Mouse (Mus musculus) left cerebral cortex, adult 2 months (tissue): Measurements from ENCODE around the gene Ptpn4. TPM values are rescaled to one million over a fixed set of nuclear protein-coding genes. Genes with fewer than 3 reads are reported as not detected.

Source experiments
- DNase-seq, 2 experiments: peaks; one replicate each; pipeline ENCODE4 v3.0.0; 2021 to 2022; ENCODE audit warnings: low spot score in 2 of 2, mixed read lengths in 1 of 2; ENCODE audit errors: extremely low spot score in 1 of 2
- H3K27ac ChIP-seq: fragments of 200-600 bp; 2 replicates; pipeline ENCODE4 v1.8.1; 2022
- H3K4me3 ChIP-seq: fragments of 200-600 bp; 2 replicates; pipeline ENCODE4 v1.8.1; 2022
- CTCF ChIP-seq: fragments of 200-600 bp; IDR thresholded peaks from 2 replicates; pipeline ENCODE4 v1.8.1; 2022; ENCODE audit warnings: antibody characterized with exemption, mild to moderate bottlenecking, moderate library complexity
- intact Hi-C: fragments of 180-260 bp; cut with DNase I; formaldehyde crosslinking; loops from one replicate; pipeline ENCODE4 v1.15.1; 2025
- total RNA-seq, 2 experiments: library from RNA; stranded (reverse); gene quantifications; 2 replicates each; pipeline ENCODE4 v1.2.3; 2021

Ptpn4 gene
- total RNA-seq, 2 experiments from 2014 or later: 86.6 to 93.4 TPM

DNA sequence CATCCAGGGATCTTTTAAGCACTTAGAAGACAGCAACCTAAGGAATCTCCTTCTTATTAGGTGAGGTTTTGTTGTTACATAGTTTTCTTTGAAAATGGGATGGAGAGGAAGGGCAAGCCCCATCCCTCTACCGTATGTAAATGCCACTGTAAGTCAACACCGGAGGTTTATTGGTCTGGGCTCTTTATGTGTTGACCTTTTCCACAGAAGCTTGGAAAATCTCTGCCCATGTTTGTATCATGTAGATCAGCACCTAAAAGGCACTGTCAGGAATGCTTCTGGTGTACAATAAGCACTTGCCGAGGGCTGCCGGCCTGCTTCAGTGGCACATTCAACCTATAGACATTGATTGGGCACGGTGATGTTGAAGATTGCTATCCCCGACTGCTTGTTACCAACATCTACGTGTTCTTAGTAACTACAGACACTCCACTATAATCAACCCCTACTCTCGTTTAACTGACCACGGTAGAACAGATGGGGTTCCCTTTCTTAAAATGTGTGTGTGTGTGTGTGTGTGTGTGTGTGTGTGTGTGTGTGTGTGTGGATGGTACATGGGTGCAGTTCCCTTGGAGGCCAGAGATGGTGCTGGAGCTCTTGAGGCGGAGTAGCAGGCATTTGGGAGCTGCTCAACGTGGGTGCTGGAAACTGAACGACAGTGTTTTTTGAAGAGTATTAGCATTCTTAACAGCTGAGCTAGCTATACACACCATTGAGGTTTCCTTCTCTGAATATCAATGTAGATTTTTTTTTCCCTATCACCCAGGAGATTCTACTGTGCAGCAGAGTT lies 11.9 kb upstream of the Ptpn4 start:
- intact Hi-C loops: no loop called here
- DNase-seq: no peak

DNA sequence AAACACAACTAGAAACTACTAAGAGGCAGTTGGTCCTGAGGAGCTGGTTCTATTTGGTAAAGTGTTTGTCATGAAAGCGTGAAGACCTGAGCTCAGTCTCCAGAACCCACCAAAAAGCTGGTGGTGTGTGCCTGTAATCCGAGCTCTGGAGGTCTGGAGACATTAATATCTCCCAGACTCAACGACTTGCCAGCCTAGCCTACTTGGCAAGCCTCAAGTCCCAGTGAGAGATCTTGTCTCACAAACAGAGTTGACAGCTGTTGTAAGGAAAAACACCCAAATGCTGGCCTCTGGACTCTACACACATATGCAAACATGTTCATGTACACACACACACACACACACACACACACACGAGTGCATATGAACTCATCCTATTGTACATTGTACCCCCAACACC lies 7.9 kb upstream of the Ptpn4 start:
- no peak for DNase-seq
- intact Hi-C loops: no loop called here
- Histone ChIP-seq H3K4me3 (no peak overlapping the region), H3K27ac (no peak overlapping the region)
- no peak for TF ChIP-seq CTCF

More for the DNA sequence above, 11.9 kb upstream of the Ptpn4 start:
- TF ChIP-seq CTCF: no peak
- Histone ChIP-seq H3K27ac (no peak overlapping the region), H3K4me3 (no peak overlapping the region)

DNA sequence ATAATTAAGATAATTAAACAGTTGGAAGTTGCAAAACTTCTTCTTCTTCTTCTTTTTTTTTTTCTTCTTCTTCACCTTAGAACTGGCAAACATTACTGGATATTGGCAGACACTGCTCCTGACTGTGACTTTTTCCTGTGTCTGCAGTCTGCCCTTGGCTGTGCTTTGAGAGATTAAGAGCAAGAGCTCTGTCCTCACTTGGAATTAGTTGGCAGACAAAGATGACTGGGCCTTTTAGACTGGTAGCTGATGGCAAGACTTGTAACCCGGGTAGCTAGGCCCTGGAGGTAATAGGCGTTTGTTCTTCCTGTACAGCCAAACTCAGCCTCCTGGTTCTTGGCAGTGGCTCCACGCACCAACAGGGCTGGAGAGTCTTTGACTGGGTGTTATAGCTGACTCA lies 5.7 kb upstream of the Ptpn4 start:
- H3K27ac ChIP-seq: no peak overlapping the region
- no peak for DNase-seq
- intact Hi-C loops: no loop called here
- H3K4me3 ChIP-seq: no peak overlapping the region
- TF ChIP-seq CTCF: no peak

DNA sequence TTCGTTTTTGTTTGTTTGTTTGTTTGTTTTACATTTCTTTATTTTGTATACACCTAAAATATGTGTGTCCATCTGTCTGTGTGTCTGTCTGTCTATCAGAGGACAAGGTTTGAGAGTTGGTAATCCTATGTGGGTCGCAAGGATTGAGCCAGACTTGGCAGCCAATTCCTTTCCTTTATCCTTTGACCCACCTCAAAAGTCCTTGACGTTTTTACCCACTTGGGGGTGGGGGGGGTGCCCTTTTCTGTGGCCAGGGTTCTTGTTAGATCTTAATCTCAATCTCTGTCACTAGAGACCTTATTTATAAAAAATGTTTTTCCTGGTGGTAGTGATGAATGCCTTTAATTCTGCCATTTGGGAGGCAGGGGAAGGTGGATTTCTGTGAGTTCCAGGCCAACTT lies 828 bp upstream of the Ptpn4 start:
- DNase-seq: no peak
- Histone ChIP-seq H3K4me3 (no peak overlapping the region), H3K27ac (no peak overlapping the region)
- TF ChIP-seq CTCF: no peak
- intact Hi-C loops: loop anchor here (5.0 kb wide), 1 partner anchor 101 kb away; no protein-coding TSS in a partner anchor

DNA sequence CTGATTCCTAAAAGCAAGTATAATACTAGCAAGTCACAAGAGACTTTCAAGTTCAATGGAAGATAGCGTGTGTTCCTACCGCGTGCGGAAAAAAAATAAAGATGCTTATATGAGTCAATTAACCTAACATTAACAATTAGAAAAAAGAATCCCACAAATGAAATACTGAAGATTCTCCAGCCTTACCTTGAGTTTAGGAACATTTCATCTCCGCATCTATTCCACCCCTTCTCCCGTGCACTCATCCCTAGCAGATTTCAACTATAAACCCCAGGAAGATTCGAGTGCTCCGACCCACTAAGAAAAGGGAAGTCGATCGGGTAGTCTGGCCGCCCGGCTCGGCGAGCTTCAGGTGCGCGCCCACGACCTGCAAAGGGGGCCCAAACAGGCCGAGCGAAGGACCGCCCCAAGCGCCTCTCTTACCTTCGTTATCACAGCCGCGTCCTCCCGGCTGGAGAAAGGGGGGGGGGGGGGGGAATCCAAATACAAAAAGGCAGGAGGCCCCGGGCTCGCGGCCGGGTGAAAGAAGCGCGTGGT lies 866 bp downstream of the Ptpn4 start:
- Histone ChIP-seq H3K27ac (peak overlapping the region; percentile 91), H3K4me3 (peak overlapping the region; percentile 85)
- peak; percentile 19 to 20 for DNase-seq
- intact Hi-C loops: loop anchor here (2.0 to 5.0 kb wide), 3 partner anchors 54 to 99 kb away; partner anchors contain the start of gene Tmem177
- TF ChIP-seq CTCF: no peak

DNA sequence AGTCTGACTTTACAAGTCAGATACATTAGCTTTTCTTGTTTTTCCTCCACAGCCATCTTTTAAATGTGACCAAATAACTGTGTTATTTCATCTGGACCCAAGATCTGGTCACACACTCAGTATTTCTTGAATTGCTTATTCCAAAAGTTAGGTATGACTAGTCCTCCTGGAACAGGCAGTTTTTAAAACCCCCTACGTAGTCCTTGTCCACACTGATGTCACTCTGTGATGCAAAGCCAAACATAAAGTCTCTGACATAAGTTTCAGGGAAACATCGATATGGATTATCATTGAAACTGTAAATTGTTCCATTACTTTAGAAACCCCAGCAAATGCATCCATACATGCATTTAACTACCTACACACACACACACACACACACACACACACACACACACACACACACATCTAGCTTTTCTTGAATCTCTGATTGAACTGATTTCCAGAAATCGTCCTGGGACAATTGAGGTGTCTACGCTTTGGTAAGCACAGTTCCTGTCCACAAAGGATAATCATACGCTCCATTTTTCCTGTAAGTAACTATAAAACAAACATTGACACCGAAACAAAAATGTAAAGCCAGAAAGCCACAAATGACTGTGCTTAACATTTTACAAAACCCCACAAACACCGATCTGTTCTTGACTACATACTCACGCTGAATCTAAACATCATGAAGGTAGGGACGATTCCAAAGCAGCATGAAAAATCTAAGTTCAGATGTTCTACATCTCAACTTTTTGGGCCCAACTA lies 1.5 kb downstream of the Ptpn4 start:
- peak overlapping the region; percentile 85 for H3K4me3 ChIP-seq
- intact Hi-C loops: loop anchor here (2.0 to 5.0 kb wide), 3 partner anchors 55 to 99 kb away; partner anchors contain the start of gene Tmem177
- no peak for DNase-seq
- TF ChIP-seq CTCF: no peak
- H3K27ac ChIP-seq: peak overlapping the region; percentile 91; the same call in 1 of the 2 replicates

DNA sequence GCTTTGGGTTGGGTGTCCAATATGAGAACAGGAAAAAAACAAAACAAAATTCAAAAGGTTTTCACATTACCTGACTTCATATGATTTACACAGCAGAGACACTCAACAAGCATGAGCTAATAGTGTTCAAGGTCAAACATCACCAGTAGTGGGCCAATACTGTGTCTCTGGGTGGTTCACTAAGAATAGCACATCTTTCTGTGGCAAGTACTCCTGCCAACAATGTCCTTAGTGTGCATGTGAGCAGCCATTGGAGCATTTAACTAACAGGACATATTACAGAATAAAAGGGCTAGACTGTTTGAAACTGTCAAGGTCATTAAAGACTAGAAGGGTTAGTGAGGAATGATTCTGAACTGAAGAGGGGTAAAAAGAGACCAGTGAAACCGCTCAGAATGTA lies 9.3 kb downstream of the Ptpn4 start:
- intact Hi-C loops: no loop called here
- H3K4me3 ChIP-seq: no peak overlapping the region
- no peak overlapping the region for H3K27ac ChIP-seq
- no peak for TF ChIP-seq CTCF
- DNase-seq: no peak

DNA sequence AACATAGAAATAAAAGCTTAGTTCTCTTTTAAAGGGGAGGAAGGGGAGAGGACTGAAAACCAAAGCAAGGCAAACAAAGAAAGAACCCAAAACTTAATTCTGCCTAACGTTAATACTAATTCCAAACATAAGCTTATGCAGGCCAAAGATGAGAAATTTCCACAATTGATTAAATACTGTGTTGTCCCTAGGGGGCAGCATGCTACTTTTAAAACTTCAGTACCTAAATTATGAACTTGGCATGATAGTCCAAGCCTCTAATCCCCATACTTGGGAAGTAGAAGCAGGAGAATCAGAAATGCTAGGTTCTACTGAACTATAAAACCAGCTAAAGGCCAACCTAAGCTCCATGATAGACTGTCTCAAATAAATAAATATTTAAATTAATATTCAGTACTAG lies 18.7 kb downstream of the Ptpn4 start:
- peak; percentile 73 for TF ChIP-seq CTCF
- Histone ChIP-seq H3K4me3 (no peak overlapping the region), H3K27ac (no peak overlapping the region)
- no peak for DNase-seq
- intact Hi-C loops: loop anchor here (1.0 to 5.0 kb wide), 3 partner anchors 74 to 194 kb away; no protein-coding TSS in a partner anchor

DNA sequence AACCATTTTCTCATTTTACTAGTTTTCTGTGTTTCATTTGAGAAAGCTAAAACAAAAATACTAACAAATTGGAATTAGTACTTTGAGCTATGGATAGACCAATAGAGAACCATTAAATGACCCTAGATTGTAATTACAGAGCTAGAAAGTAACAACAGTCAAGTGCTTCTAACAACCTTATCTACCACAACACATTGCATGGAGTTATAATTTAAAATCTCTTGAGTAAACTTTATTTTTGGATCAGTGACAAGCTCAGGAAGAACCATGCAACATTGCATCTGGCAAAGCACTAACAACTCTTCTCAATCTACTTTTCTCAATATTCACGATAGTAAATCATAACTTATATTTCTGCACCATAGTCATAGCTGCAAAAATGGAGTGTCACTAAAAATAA lies 29.7 kb downstream of the Ptpn4 start:
- no peak for DNase-seq
- no peak for TF ChIP-seq CTCF
- no peak overlapping the region for H3K4me3 ChIP-seq
- no peak overlapping the region for H3K27ac ChIP-seq
- intact Hi-C loops: no loop called here

DNA sequence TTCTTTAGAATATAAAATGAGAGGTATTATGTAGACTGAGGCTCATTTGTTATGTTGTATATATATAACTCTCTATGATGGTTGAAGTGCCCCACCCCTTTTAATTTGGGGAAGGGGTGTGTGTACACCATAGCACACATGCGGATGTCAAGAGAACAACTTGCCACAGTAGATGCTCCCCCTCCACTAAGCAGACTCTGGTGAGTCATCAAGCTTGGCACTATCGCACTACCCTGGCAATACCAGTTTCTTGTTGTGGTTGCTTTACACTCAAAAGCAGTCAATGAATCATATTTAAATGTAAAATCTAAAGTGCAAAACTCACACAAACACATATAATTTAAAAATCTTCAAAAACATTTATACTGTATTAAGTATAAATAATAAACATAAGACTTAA lies 31.4 kb downstream of the Ptpn4 start:
- no peak overlapping the region for H3K4me3 ChIP-seq
- no peak for DNase-seq
- intact Hi-C loops: no loop called here
- no peak for TF ChIP-seq CTCF
- H3K27ac ChIP-seq: no peak overlapping the region

DNA sequence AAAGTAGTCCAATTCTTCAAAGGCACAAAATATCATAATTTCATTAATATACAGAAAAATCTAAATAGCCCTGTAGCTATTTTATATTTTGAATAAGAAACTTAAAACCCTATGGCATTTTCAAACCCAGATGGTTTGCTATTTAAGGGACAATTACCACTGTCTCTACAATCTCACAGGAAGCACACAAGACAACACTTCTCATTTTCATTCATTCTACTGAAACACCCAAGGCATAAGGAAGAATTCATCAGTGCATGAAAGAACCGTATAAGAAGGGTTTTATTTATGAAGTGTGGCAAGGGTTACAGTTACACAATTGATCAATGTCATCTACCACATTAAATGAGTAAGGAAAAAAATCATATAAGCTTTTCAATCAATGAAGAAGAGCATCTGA lies 32.8 kb downstream of the Ptpn4 start:
- no peak overlapping the region for H3K4me3 ChIP-seq
- no peak for DNase-seq
- TF ChIP-seq CTCF: no peak
- intact Hi-C loops: no loop called here
- H3K27ac ChIP-seq: no peak overlapping the region

DNA sequence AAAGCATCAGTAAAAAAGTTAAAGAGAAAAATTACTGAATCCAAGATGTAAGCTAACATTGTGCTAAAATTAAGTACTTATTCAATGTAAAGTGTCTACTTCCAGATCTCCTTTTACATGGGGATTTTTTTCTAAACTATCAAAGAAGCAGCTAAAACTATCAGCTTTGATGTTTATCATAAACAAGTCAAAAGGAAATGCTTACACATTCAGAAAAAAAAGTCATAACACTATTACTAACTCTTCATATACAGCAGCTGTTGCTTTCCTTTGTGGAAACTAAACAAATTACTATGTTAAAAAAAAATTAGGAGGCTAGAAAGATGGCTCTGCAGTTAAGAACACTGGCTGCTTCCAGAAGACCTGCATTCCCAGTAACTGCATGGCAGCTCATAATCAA lies 42.2 kb downstream of the Ptpn4 start:
- H3K27ac ChIP-seq: no peak overlapping the region
- intact Hi-C loops: no loop called here
- no peak for DNase-seq

More for the DNA sequence above, 42.2 kb downstream of the Ptpn4 start:
- TF ChIP-seq CTCF: no peak
- H3K4me3 ChIP-seq: no peak overlapping the region
